Mouse (Mus musculus) olfactory bulb, adult 2 months (tissue): Measurements from ENCODE around the gene Phlda3.

ENCODE experiments used
- CTCF ChIP-seq: fragments of 200-500 bp; IDR thresholded peaks from 2 replicates; pipeline ENCODE4 v1.5.1; 2012; ENCODE audit warnings: low read depth, mild to moderate bottlenecking, low read length, moderate library complexity; ENCODE audit not compliant: insufficient read depth
- POLR2A ChIP-seq: fragments of 200-500 bp; IDR thresholded peaks from 2 replicates; pipeline ENCODE4 v1.6.1; 2012; ENCODE audit warnings: mild to moderate bottlenecking, low read depth, low read length, moderate library complexity; ENCODE audit not compliant: insufficient read depth

GRCm38 (mm10) chr1:135746248-135746647 is 19.7 kb upstream of the Phlda3 start:
- no peak for TF ChIP-seq CTCF
- TF ChIP-seq POLR2A: no peak
